Mouse (Mus musculus): Measurements from ENCODE around the gene Chrnb2. TPM values are rescaled to one million over a fixed set of nuclear protein-coding genes. Genes with fewer than 3 reads are reported as not detected.
A peak's percentile ranks its signal among the peaks of the same experiment; 100 is the strongest.
"Not testable (repeated sequence)": the region's sequence is repeated elsewhere in the genome, so short reads cannot be mapped to it uniquely, and the experiment has no call there.

Gene Chrnb2
- total RNA-seq (2014; fragmentation: Nextera tagmentation) (1.0 and 1.9 TPM in 2 replicates), total RNA-seq (2017) (0.38 and 0.76 TPM in 2 replicates)

DNA sequence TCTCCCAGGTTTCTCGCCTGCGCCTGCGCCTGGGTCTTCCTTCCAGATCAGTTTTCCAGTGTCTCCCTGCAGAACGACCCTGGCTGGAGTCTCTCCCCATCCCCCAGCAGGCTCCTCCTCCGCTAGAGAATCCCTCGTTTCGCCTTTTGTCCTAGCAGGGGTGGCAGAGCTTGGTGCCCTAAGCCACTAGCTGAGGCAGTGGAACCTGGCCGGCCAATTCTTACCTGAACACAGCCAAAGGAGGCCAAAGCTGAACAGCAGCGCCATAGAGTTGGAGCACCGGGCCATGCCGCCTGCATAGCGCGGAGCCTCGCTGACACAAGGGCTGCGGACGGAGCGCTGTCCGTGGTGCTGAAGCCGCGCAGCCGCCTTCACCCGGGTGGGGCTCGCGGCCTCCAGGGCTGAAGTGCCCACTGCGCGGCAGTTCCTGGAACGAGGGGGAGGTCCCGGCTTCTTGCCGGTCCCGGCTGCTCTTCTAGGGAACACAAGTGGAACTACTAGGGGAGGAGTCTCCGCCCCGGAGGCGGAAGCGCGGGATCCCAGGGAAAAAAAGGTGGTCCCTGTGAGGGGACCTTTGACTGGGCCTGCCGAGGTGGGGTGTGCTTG lies at the start of gene Chrnb2:
Gene Chrnb2 (minus strand): TSS at position 514 of the 606 bp plus-strand sequence.
- ATAC-seq (replicated peaks; ENCODE audit: low FRiP score, low TSS enrichment, poor library complexity, severe bottlenecking), result peak; percentile 94

DNA sequence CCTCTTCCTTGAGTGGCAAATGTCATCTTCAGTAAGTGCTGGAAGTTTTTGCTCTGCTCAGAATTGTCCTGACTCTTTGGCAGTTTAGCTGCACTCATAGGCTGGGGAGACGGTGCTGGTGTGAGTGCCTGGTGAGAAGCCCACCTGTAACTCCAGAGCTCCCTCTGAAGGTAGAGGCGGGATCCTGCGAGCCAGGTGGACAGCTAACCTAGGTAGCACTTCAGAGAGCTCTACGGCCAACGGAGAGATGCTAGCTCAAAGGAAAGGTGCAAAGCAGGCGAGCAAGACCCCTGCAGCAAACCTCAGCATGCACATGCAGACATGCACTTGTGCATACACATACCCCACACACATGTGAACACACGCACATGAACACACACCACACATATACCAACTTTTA lies 49.6 kb upstream of the Chrnb2 start:
- no peak for ATAC-seq (replicated peaks; ENCODE audit: low FRiP score, low TSS enrichment, poor library complexity, severe bottlenecking)

DNA sequence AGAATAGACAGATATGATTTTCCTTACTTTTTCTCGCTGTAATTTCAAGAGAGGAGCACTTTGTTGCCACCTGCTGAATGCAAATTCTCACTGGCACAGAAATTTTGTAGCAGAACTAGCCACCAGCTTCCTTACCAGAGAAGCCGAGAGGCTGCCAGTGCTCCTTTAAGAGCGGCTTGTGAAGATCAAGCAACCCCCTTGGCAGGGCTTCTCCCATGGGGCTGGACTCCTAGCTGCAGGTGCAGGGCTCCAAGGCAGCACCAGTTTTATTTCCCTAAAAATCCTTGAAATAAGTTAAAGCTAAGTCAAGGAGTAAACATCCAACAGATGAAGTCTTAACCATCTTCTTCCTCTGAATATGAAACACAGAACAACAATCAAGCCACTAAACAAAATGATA lies 47.7 kb upstream of the Chrnb2 start:
- ATAC-seq (replicated peaks; ENCODE audit: low FRiP score, low TSS enrichment, poor library complexity, severe bottlenecking), result no peak

DNA sequence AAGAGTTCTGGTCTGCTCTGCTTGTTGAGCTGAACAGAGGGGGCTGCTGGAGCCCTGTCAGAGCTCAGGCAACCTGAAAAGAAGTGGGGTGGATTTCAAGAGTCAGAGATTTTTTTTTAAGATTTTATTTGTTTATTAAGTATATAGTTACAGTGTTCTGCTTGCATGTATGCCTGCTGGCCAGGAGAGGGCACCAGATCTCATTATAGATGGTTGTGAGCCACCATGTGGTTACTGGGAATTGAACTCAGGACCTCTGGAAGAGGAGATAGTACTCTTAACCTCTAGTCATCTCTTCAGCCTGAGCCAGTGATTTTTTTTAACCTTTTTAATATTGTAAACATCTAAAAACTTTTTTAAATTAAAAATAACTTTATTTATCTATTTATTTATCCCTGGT lies 46.4 kb upstream of the Chrnb2 start:
- no peak for ATAC-seq (replicated peaks; ENCODE audit: low FRiP score, low TSS enrichment, poor library complexity, severe bottlenecking)

DNA sequence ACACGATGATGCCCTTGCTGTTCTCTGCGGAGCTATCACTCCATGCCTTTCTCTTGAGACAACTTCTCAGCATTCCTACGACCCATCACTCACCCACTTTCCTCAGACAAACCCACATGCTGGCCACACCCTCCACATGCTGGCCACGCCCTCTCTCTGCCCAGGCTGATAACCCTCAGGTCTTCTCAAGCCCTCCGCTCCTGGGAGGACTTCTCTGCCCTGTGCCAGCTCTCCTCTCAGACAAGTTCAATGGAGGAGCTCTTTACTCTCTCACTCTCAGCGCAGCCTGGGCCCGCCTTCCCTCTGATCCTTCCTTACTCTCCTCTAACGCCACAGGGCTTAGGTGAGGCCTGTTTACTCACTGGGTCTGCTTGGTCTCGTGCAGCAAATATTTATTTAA lies 44.2 kb upstream of the Chrnb2 start:
- peak; percentile 96 for ATAC-seq (replicated peaks; ENCODE audit: low FRiP score, low TSS enrichment, poor library complexity, severe bottlenecking)

DNA sequence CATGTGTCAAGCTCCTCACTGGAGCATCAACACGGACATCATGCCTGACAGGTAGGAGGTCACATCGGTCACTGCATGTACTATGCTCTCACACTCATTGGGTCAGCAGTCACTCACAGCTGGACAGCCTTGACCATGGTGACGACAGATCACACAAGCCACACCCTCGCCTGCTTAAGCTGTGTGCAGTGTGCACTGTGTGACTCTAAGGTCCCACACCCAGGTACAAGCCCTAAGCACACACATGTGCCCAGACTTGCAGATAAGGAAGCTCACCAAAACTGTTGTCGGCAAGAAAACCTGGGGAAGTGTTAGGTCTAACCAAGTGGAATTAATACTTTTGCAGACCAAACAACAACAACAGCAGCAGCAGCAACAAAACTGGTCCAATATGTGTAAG lies 43.4 kb upstream of the Chrnb2 start:
- peak; percentile 67 for ATAC-seq (replicated peaks; ENCODE audit: low FRiP score, low TSS enrichment, poor library complexity, severe bottlenecking)

DNA sequence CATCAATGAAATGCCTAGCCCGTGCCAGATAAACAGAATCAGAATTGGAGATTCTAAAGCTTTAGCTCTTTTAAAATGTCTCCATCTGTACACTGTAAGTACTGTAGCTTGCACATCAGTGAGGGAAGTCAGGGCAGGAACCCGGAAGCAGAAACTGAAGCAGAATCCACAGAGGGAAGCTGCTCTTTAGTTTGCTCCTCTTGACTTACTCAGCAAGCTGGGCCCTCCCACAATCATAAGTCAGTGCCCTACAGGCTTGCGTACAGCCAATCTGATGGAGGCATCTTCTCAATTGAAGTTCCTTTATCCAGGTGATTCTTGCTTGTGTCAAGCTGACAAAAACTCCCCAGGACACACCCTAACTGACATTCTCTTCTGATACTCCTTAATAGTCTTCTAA lies 42.7 kb upstream of the Chrnb2 start:
- ATAC-seq (replicated peaks; ENCODE audit: low FRiP score, low TSS enrichment, poor library complexity, severe bottlenecking), result no peak

DNA sequence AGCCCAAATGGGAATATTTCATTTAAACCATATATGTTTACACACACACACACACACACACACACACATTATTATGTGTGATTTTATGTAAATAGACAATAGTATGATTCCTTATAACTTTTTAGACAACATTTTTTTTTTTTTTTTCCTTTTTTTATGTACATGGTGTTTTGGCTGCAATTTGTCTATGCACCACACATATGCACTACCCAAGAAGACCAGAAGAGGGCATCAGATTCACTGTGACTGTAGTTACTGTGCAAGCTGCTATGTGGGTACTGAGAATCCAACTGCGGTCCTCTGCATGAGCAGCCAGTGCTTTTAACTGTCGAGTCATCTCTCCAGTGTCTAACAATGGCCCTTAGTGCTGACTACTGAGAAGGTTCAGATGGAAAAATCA lies 42.3 kb upstream of the Chrnb2 start:
- ATAC-seq (replicated peaks; ENCODE audit: low FRiP score, low TSS enrichment, poor library complexity, severe bottlenecking), result no peak

DNA sequence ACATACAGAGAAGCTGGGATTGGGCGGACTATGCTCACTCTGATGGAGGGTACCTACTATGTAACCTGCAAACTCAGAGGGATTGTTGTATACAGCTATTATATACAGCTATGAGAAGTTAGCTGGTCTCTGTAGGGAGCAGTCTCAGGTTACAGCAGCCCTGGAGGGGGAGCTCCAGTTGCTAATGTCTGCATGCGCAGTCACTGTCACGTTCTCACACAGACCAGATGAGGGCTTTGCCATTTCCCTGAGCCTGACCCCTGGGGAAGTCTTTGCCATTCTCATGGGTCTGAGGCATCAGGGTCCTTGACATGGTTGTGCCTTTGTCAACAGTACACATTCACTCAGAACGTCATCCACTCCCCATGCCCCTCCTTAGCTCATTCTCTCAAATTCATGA lies 40.7 kb upstream of the Chrnb2 start:
- ATAC-seq (replicated peaks; ENCODE audit: low FRiP score, low TSS enrichment, poor library complexity, severe bottlenecking), result no peak

DNA sequence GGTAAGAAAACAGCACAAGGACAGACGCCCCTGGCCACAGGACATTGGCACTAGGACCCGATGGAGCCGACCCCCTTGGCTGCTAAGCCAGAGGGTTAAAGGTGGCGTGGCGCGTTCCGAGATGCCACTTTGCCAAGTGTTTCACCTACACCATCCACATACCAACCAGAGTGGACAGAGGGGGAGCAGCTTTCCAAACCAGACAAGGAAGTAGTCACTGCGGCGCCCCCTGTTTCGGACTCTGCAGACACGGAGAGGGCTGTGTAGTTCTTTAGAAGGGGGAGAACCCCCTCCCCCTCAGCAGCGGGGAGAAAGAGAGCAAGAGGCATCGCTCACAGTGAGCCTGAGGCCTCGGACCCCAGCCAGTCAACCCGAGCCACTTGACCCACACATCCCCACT lies 38.4 kb upstream of the Chrnb2 start:
- ATAC-seq (replicated peaks; ENCODE audit: low FRiP score, low TSS enrichment, poor library complexity, severe bottlenecking), result no peak

DNA sequence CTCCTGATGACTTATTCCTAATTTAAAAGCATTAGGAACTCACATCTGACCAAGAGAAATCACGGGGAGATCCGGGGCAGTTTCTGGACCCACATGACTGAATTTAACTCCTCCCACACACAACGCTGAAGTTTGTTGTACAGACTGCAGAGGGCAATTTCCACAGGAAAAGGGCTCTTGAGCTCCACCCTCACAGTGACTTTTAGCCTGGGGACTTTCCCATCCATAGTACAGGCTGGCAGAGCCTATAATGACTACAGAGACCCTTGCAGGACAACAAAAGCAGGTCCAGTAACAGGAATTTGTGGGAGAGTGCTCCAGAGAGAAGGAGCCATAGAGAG lies 37.0 kb upstream of the Chrnb2 start:
- 0 out of 2 replicates have a peak, but pooled peaks have one; percentile 41 for ATAC-seq (replicated peaks; ENCODE audit: low FRiP score, low TSS enrichment, poor library complexity, severe bottlenecking)

DNA sequence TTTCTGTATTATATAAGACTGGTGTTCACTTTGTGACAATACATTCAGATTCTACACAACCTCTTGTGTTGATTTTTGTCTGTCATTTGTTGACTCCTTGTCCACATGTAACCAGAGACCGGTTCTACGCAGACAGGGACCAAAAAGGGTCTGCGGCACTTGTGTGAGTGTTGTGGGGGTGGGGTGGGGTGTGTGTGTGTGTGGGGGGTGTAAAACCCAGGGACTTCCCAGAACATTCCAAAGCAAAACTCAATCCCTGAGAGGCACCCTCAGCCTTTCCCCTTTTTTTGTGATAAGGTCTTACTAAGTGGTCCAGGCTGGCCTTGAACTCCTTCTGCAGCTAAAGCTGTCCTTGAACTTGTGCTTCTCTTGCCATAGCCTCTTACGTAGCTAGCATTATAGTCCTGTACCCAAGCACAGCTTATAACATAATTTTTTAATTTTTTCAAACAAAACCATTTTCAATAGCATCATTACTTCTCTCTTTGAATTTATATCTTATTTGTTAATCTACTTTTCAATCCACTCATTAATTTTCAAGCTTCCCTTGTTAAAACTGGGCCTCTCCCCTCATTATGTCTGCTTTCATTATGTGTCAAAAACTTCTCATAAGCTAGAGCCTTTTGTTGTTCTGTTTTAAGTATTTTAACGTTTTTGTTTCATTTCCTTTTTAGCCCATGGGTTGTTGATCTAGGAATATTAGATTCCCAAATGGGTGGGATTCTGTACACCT lies 36.5 kb upstream of the Chrnb2 start:
- ATAC-seq (replicated peaks; ENCODE audit: low FRiP score, low TSS enrichment, poor library complexity, severe bottlenecking), result no peak

DNA sequence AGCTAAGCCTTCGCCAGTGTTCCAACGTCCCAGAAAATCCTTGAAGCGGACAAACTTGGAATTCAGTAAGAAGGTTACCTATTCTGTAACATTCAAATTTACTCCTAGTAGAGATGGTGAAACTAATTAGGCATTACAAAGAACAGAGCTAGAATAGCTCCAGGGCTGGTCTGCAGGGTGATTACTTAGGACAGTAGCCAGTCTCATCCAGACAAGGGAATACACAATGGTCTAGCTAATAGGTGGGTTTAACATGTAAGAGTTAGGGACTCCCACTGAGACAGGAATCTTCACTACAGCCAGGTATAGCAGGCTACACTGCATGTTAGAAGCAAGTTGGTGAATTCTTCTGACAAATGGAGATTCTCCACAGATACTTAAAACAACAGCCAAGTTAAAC lies 35.6 kb upstream of the Chrnb2 start:
- ATAC-seq (replicated peaks; ENCODE audit: low FRiP score, low TSS enrichment, poor library complexity, severe bottlenecking), result not testable (repeated sequence)

DNA sequence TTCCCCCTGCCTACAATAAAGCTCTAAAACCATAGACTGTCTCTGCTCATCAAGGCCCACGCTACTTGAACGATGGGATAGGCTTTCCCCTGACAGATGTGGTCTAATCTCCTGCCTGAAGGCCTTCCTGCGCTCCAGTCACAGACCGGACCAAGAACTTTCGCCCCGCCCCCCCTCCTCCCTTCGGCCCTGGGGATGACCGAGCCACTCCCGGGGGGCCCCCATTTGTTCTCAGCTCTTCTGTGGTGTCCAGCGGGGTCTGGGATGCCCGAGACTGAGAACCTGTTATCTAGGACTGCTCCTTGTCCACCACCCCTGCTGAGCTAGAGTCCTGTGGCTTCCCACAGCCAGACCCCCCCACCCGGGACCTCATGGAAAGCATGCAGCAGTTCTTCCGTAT lies 35.0 kb upstream of the Chrnb2 start:
- no peak for ATAC-seq (replicated peaks; ENCODE audit: low FRiP score, low TSS enrichment, poor library complexity, severe bottlenecking)

DNA sequence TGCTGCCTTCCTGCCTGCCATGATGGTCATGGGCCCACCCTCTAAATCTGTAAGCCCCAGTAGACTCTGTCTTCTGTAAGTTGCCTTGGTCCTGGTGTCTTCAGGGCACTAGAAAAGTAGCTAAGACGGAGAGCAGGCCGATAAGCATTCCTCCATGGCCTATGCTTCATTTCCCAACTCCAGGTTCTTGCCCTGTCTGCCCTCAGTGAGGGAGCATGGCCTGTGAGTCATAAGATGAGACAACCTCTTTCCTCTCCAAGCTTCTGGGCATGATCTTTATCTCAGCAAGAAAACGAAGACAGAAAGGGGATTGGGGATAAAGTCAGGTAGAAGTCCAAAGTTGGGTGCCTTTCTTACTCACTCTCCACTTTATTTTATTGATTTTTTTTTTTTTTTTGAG lies 34.1 kb upstream of the Chrnb2 start:
- no peak for ATAC-seq (replicated peaks; ENCODE audit: low FRiP score, low TSS enrichment, poor library complexity, severe bottlenecking)

DNA sequence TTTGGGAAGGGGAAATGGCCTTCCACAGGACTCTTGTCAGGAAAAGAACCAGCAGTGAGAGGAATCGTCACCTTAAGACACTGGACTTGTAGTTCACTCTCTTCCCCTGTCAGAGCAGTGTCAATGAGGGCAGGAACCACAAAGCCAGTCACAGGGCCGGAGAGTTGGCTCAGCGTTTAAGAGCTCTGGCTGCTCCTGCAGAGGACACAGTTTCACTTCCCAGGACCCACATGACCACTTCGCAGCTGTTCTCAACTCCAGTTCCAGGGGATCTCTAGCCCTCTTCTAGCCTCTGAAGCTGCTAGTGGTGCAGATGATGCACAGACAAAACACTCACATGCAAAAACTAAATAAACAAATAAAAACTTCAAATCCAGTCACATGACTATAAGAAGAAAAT lies 31.9 kb upstream of the Chrnb2 start:
- no peak for ATAC-seq (replicated peaks; ENCODE audit: low FRiP score, low TSS enrichment, poor library complexity, severe bottlenecking)

DNA sequence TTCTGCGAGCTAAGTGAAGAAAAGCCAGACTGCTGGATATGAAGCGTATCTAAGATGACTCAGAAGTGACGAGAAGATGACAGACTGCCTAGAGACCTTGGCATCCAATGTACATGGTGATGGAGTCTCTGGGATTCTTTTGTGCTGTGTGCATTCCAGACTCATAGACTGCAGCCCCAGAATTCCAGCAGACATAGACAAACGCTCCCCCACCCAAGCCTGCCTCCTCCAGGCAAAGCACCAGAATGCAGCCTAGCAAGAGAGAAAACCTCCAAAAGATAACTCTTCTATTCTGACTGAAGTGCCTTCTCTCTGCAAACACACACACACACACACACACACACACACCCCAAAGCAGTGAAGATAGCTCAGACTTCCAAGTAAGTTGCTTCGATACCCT lies 31.3 kb upstream of the Chrnb2 start:
- no peak; the same call in 1 of the 2 replicates for ATAC-seq (replicated peaks; ENCODE audit: low FRiP score, low TSS enrichment, poor library complexity, severe bottlenecking)

DNA sequence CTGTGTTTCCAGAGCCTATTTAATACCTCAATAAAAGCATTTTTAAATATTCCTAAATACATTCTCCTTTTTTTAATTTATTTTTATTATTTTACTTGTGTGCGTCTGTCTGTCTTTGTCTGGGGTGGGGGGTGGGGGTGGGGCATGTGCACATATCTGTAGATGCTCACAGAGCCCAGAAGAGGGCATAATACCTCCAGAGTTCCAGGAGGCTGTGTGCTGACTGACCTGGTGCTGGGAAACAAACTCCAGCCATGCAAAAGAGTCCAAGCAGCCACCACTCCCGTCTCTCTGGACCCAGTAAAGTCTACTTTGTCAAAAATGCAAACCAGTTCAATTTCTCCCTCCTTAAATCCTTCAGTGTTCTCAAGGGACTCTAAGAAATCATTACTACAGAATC lies 30.2 kb upstream of the Chrnb2 start:
- ATAC-seq (replicated peaks; ENCODE audit: low FRiP score, low TSS enrichment, poor library complexity, severe bottlenecking), result no peak

DNA sequence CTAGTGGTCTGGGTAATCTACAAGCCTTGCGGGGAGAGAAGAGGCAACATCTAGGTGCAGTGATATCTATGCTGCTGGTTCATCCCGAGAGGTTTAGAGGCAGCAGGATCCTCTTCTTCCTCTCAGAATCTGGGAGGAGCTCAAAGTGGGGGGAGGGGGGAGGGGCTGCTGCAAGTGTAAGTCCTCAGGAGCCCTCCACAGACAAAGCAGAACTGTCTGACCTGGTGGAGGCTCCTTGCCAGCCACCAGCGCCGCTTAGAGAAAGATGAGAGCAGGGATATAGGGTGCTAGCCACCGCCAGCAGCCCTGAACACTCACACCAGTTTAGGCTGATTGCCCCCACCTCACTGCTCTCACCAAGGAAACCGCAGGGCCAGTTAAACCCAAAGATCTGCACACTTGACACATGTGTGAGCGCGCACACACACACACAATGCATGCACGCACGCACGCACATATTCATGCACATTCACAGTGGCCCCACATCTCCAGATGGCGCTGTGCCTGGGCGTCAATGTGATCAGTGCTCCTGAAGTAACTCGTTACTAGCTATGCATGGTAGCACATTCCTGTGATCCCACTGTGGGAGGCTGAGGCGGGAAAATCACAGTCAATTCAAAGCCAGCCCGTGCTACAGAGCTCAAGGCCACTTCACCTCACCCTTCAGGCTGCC lies 24.4 kb upstream of the Chrnb2 start:
- no peak for ATAC-seq (replicated peaks; ENCODE audit: low FRiP score, low TSS enrichment, poor library complexity, severe bottlenecking)

DNA sequence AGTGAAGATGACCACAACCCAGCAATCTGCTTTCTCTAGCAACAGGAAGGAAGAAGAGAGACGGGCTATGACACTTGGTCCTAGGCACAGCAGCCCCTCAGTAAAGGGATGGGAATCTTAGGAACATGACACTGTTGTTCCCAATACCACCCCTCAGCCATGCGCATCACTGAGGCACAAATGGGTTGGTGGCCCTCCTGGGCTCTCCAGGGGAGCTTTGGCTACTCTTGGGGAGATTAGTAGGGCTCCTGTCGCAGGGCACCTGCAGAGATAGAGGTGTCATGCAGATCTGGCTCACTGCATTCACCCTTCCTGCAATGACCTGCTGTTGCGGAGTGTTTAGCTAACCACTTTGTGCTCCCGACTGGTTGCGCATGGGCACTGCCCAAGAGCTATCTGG lies 21.8 kb upstream of the Chrnb2 start:
- no peak for ATAC-seq (replicated peaks; ENCODE audit: low FRiP score, low TSS enrichment, poor library complexity, severe bottlenecking)
